ENCODE assay signal across 16 mouse cellular contexts in genomic region chr11:24357388-24357787, GRCm38 (mm10).
"Had no signal": no experiment of that assay in that cellular context is flagged by ENCODE, and none has a peak within 500 bp of the region (broad histone marks: within the 10 kb centered on the region; RNA-seq: fewer than 3 reads in every experiment).

No protein-coding gene starts in this region.

- H3K36me3 ChIP-seq: limb, embryonic 12.5 days; liver, embryonic 13.5 days; lung, embryonic 15.5 days; neural tube, embryonic 12.5 days had no signal

- ATAC-seq: liver, postnatal 0 days had no signal

- DNase-seq: kidney, adult 8-10 months; kidney, postnatal 36 days; liver; liver, embryonic 13.5 days; liver, postnatal 0 days; lung, postnatal 14 days; midbrain, embryonic 14.5 days; retina, postnatal 1 day; right cerebral cortex, postnatal 4 days; thymus, postnatal 14 days had no signal

- H3K9me3 ChIP-seq: limb, embryonic 12.5 days; liver, embryonic 13.5 days; lung, embryonic 15.5 days; neural tube, embryonic 12.5 days had no signal

- H3K27ac ChIP-seq: kidney, postnatal 0 days; limb, embryonic 12.5 days; liver, embryonic 13.5 days; lung, embryonic 15.5 days; macrophage; neural tube, embryonic 12.5 days; stomach, postnatal 0 days had no signal

- H3K27me3 ChIP-seq: limb, embryonic 12.5 days; liver, embryonic 13.5 days; lung, embryonic 15.5 days had no signal

- H3K4me3 ChIP-seq: limb, embryonic 12.5 days; liver, embryonic 13.5 days; lung, embryonic 15.5 days; neural tube, embryonic 12.5 days had no signal

- H3K4me1 ChIP-seq: liver, embryonic 13.5 days; lung, embryonic 15.5 days had no signal
